Mouse (Mus musculus): ENCODE measurements around the gene Hps3.

- TF ChIP-seq CTCF (IDR thresholded peaks at IDR 0.05; ENCODE audit: control insufficient read depth, insufficient read depth, insufficient read length) (no peak), MYOG (IDR thresholded peaks at IDR 0.05; ENCODE audit: control insufficient read depth, extremely low read depth, insufficient read length) (no peak), MAX (IDR thresholded peaks at IDR 0.05) (no peak), CEBPB (IDR thresholded peaks at IDR 0.05; ENCODE audit: low read depth) (no peak), MYOD1 (IDR thresholded peaks at IDR 0.05; ENCODE audit: control insufficient read depth, insufficient read length, low read depth) (no peak)
Observed at GRCm38 (mm10) chr3:19990031-19990430, 45.1 kb downstream of the Hps3 start.

Data from C2C12 (cell line).